In the genomic region with DNA sequence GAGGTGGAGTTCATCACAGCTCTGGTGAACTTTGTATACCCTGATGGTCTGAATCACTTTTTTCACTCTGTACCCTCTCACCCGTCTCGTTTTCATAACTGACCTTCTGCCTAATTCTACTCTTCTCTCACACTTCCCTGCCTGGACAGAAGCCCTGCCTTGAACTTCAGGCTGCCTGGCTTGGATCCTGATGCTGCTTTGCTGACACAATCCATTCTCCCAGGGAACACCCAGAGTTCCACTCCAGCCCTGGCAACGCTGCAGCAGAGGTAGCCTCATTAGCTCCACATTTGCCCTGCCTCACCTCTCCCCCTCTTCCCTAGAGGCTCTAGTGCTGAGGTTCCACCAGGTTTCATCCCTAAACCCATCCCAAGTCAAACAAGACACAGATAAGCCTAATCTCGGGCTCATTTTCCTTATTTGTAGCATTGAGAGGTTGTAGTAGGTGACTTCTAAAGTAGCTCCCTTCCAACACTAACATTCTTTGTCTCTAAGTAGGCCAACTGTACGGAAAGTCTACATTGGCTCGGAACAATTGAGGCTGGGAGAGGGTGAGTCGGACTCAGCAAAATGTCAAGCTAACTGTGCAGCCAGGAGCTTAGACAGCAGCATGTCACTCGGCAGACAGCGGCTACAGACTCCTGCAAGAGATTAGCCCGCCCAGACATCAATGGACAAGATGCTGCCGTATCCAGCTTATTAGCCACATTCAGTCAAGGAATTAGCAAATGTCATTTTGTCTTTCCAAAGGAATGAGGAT, we compare ENCODE assay signal across 8 mouse cellular contexts. TPM values are rescaled to one million over a fixed set of nuclear protein-coding genes. Genes with fewer than 3 reads are reported as not detected.
DNase-seq lines count a peak whose midpoint lies in the region; ATAC-seq lines count a peak whose summit lies in the region.

No protein-coding gene starts in this region.

- no peaks in the 10 kb centered on the region for H3K36me3 ChIP-seq in embryonic facial prominence, embryonic 12.5 days
- no peaks in the 10 kb centered on the region for H3K36me3 ChIP-seq in liver, embryonic 16.5 days (ENCODE audit: control insufficient read depth, insufficient read depth)

- H3K27me3 ChIP-seq in embryonic facial prominence, embryonic 12.5 days = no peaks in the 10 kb centered on the region
- no peaks in the 10 kb centered on the region for H3K27me3 ChIP-seq in liver, embryonic 16.5 days (ENCODE audit: control insufficient read depth, insufficient read depth, low read depth, low read length)

- H3K9ac ChIP-seq in embryonic facial prominence, embryonic 12.5 days = no peak overlapping the region
- H3K9ac ChIP-seq in liver, embryonic 16.5 days (ENCODE audit: low read depth, low read length) = peak overlapping the region; percentile 3; the same call in 1 of the 2 replicates

- DNase-seq in adrenal gland, adult 2 months = peak; percentile 77
- DNase-seq in adrenal gland, adult 18-20 months (ENCODE audit: low spot score in 2 of 2) = no peak
- peak; percentile 73 for DNase-seq in heart, postnatal 10 days
- DNase-seq in embryo, embryonic 11 days = no peak
- no peak for DNase-seq in thymus, adult 18-20 months
- DNase-seq in left cerebral cortex, adult 9 months (ENCODE audit: low spot score in 2 of 2) = no peak

- 68% methylated on average over 11 of the region's 11 CpGs for WGBS in embryonic facial prominence, embryonic 12.5 days
- WGBS in liver, embryonic 16.5 days (ENCODE audit: insufficient replicate concordance) = 66% methylated on average over 11 of the region's 11 CpGs

- intact Hi-C loops in heart, postnatal 10 days (cut with DNase I) = no loop called here

- H3K4me1 ChIP-seq in embryonic facial prominence, embryonic 12.5 days = peaks cover 16% of the 10 kb centered on the region
- peaks cover 55% of the 10 kb centered on the region for H3K4me1 ChIP-seq in liver, embryonic 16.5 days (ENCODE audit: control insufficient read depth, low read depth, low read length)

- H3K4me3 ChIP-seq in embryonic facial prominence, embryonic 12.5 days = no peak overlapping the region
- no peak overlapping the region for H3K4me3 ChIP-seq in liver, embryonic 16.5 days (ENCODE audit: low read depth, low read length)

- H3K27ac ChIP-seq in embryonic facial prominence, embryonic 12.5 days = peak overlapping the region; percentile 60
- H3K27ac ChIP-seq in liver, embryonic 16.5 days (ENCODE audit: low read length) = peak overlapping the region; percentile 91

- no peaks in the 10 kb centered on the region for H3K9me3 ChIP-seq in embryonic facial prominence, embryonic 12.5 days
- H3K9me3 ChIP-seq in liver, embryonic 16.5 days (replicated peaks; ENCODE audit: control insufficient read depth, low read length) = no peaks in the 10 kb centered on the region

- H3K4me2 ChIP-seq in embryonic facial prominence, embryonic 12.5 days (replicated peaks) = no peak overlapping the region
- peak overlapping the region; percentile 42 for H3K4me2 ChIP-seq in liver, embryonic 16.5 days (ENCODE audit: low read depth, low read length)

- no peak for ATAC-seq in embryonic facial prominence, embryonic 12.5 days (ENCODE audit: insufficient number of reproducible peaks, insufficient read depth, low FRiP score, low TSS enrichment)
- ATAC-seq in liver, embryonic 16.5 days (ENCODE audit: low read depth) = no peak

RNA-seq across cellular contexts. Expression of a gene that starts 60.0 kb away (rescaled TPM):
- 10 to 100 TPM; 49.3 to 71.0 TPM for total RNA-seq in adrenal gland, adult 2 months (2021)
- polyA plus RNA-seq in adrenal gland, adult 2 months (2012; rRNA removed) = 5.7 and 10.6 TPM in 2 replicates
- total RNA-seq in adrenal gland, adult 18-20 months (2021) = 10 to 100 TPM; 50.8 to 54.5 TPM
- polyA plus RNA-seq in embryonic facial prominence, embryonic 12.5 days (2016; fragmentation: Nextera tagmentation; extraction: Ambion mirVana) = 91.2 and 95.5 TPM in 2 replicates
- 10 to 100 TPM; 26.6 to 30.3 TPM for total RNA-seq in heart, postnatal 10 days (2021)
- 25.7 and 26.2 TPM in 2 replicates for polyA plus RNA-seq in liver, embryonic 16.5 days (2015; fragmentation: Nextera tagmentation; extraction: Ambion mirVana)

Comparison
In these comparisons a context has a peak if more than half of its experiments do, and no peak if none do; other contexts are left out.
1. DNase-seq: peak in adrenal gland, adult 2 months (single experiment) and heart, postnatal 10 days (2 of 2); none in adrenal gland, adult 18-20 months (0 of 2), embryo, embryonic 11 days (single experiment), thymus, adult 18-20 months (0 of 2) and left cerebral cortex, adult 9 months (0 of 2).